Mouse (Mus musculus) MEL (cell line): ENCODE results near the gene Cntn5. TPM values are rescaled to one million over a fixed set of nuclear protein-coding genes. Genes with fewer than 3 reads are reported as not detected.

Source experiments
- DNase-seq: peaks from one replicate; pipeline ENCODE4 v3.0.0; 2011; ENCODE audit warnings: low read depth, low spot score
- H3K27ac ChIP-seq: 2 replicates; pipeline ENCODE4 v1.5.1; 2012; ENCODE audit warnings: low read depth, mild to moderate bottlenecking, control low read depth, low read length, moderate library complexity; ENCODE audit not compliant: control insufficient read depth
- H3K27me3 ChIP-seq, 2 experiments: fragments of 150-350 bp in 1 of 2; sonication (generic) in 1 of 2; 2 replicates each; pipeline ENCODE4 v1.6.1; 2012; ENCODE audit warnings: low read length in 2 of 2, mild to moderate bottlenecking in 2 of 2, improper control_type of control experiment in 1 of 2, moderate library complexity in 1 of 2; ENCODE audit not compliant: insufficient read depth in 2 of 2, control insufficient read depth in 1 of 2
- H3K36me3 ChIP-seq, 2 experiments: 2 replicates each; pipeline ENCODE4 v1.6.1; 2012 to 2014; ENCODE audit warnings: low read length in 2 of 2, improper control_type of control experiment in 1 of 2, inconsistent platforms in 1 of 2, mild to moderate bottlenecking in 1 of 2; ENCODE audit not compliant: insufficient read depth in 2 of 2, control insufficient read depth in 1 of 2
- H3K4me1 ChIP-seq, 2 experiments: fragments of 150-350 bp in 1 of 2; sonication (generic) in 1 of 2; 2 replicates each; pipeline ENCODE4 v1.6.1; 2012; ENCODE audit warnings: low read length in 2 of 2, improper control_type of control experiment in 1 of 2, mild to moderate bottlenecking in 1 of 2; ENCODE audit not compliant: insufficient read depth in 2 of 2, control insufficient read depth in 1 of 2
- H3K4me3 ChIP-seq, 2 experiments: fragments of 150-350 bp in 1 of 2; sonication (generic) in 1 of 2; 2 replicates each; pipeline ENCODE4 v1.5.1; 2012; ENCODE audit warnings: low read depth in 2 of 2, low read length in 2 of 2, mild to moderate bottlenecking in 2 of 2, moderate library complexity in 2 of 2, control low read depth in 1 of 2, improper control_type of control experiment in 1 of 2; ENCODE audit not compliant: control insufficient read depth in 1 of 2, insufficient read depth in 1 of 2
- H3K79me2 ChIP-seq: 2 replicates; pipeline ENCODE4 v1.6.1; 2012; ENCODE audit warnings: mild to moderate bottlenecking, low read length, moderate library complexity; ENCODE audit not compliant: control insufficient read depth, poor library complexity, insufficient read depth
- H3K9ac ChIP-seq: 2 replicates; pipeline ENCODE4 v1.6.1; 2012; ENCODE audit warnings: low read depth, mild to moderate bottlenecking, control low read depth, low read length, moderate library complexity; ENCODE audit not compliant: control insufficient read depth, poor library complexity, severe bottlenecking
- H3K9me3 ChIP-seq: fragments of 150-350 bp; sonication (generic); replicated peaks from 2 replicates; pipeline ENCODE4 v1.6.1; 2012; ENCODE audit warnings: mild to moderate bottlenecking, low read length, improper control_type of control experiment, moderate library complexity; ENCODE audit not compliant: insufficient read depth
- BHLHE40 ChIP-seq: IDR thresholded peaks from 2 replicates; pipeline ENCODE4 v1.6.1; 2012; ENCODE audit warnings: low read depth, mild to moderate bottlenecking, inconsistent platforms, low read length, improper control_type of control experiment, borderline replicate concordance
- CTCF ChIP-seq, 3 experiments: IDR thresholded peaks in 2 of 3; conservative IDR thresholded peaks in 1 of 3; 2 replicates each; pipeline ENCODE4 v1.5.1; 2011 to 2012; ENCODE audit warnings: low read length in 3 of 3, low read depth in 2 of 3, mild to moderate bottlenecking in 2 of 3, improper control_type of control experiment in 1 of 3, inconsistent platforms in 1 of 3, mixed read lengths in 1 of 3, moderate library complexity in 1 of 3; ENCODE audit not compliant: control insufficient read depth in 1 of 3, insufficient read depth in 1 of 3, poor library complexity in 1 of 3, severe bottlenecking in 1 of 3
- E2F4 ChIP-seq: IDR thresholded peaks from 2 replicates; pipeline ENCODE4 v1.6.1; 2011; ENCODE audit warnings: low read depth, low read length, improper control_type of control experiment, borderline replicate concordance
- EP300 ChIP-seq, 2 experiments: IDR thresholded peaks; 2 replicates each; pipeline ENCODE4 v1.6.1; 2011; ENCODE audit warnings: improper control_type of control experiment in 2 of 2, low read length in 2 of 2, low read depth in 1 of 2, mild to moderate bottlenecking in 1 of 2
- GATA1 ChIP-seq: IDR thresholded peaks from 2 replicates; pipeline ENCODE4 v1.6.1; 2011; ENCODE audit warnings: low read depth, low read length, improper control_type of control experiment
- HCFC1 ChIP-seq: IDR thresholded peaks from 2 replicates; pipeline ENCODE4 v1.6.1; 2012; ENCODE audit warnings: low read depth, mild to moderate bottlenecking, inconsistent platforms, low read length, improper control_type of control experiment, moderate library complexity
- KAT2A ChIP-seq: conservative IDR thresholded peaks from 2 replicates; pipeline ENCODE4 v1.6.1; 2012; ENCODE audit warnings: low read depth, low read length, improper control_type of control experiment, inconsistent platforms
- MAFK ChIP-seq: IDR thresholded peaks from 2 replicates; pipeline ENCODE4 v1.6.1; 2011; ENCODE audit warnings: low read depth, mild to moderate bottlenecking, low read length, improper control_type of control experiment, borderline replicate concordance
- MAX ChIP-seq: IDR thresholded peaks from 2 replicates; pipeline ENCODE4 v1.6.1; 2011; ENCODE audit warnings: low read length, improper control_type of control experiment
- MEF2A ChIP-seq: IDR thresholded peaks from 2 replicates; pipeline ENCODE4 v1.6.1; 2014; ENCODE audit warnings: low read depth, mild to moderate bottlenecking, inconsistent platforms, low read length, improper control_type of control experiment; ENCODE audit not compliant: poor library complexity, insufficient replicate concordance, severe bottlenecking; ENCODE audit errors: extremely low read depth
- MXI1 ChIP-seq: IDR thresholded peaks from 2 replicates; pipeline ENCODE4 v1.6.1; 2011; ENCODE audit warnings: mild to moderate bottlenecking, low read depth, low read length, improper control_type of control experiment
- MYB ChIP-seq: IDR thresholded peaks from 2 replicates; pipeline ENCODE4 v1.6.1; 2011; ENCODE audit warnings: mild to moderate bottlenecking, low read depth, low read length, improper control_type of control experiment
- MYC ChIP-seq: IDR thresholded peaks from 2 replicates; pipeline ENCODE4 v1.6.1; 2011; ENCODE audit warnings: low read depth, mild to moderate bottlenecking, low read length, improper control_type of control experiment, moderate library complexity
- POLR2AphosphoS2 ChIP-seq: IDR thresholded peaks from 2 replicates; pipeline ENCODE4 v1.6.1; 2011; ENCODE audit warnings: low read length, improper control_type of control experiment
- POLR2AphosphoS5 ChIP-seq: IDR thresholded peaks from 2 replicates; pipeline ENCODE4 v1.6.1; 2012; ENCODE audit warnings: low read depth, borderline replicate concordance, mild to moderate bottlenecking, inconsistent platforms, low read length, moderate library complexity, mixed read lengths
- RAD21 ChIP-seq: IDR thresholded peaks from 2 replicates; pipeline ENCODE4 v1.6.1; 2011; ENCODE audit warnings: mild to moderate bottlenecking, low read depth, low read length, improper control_type of control experiment
- SIN3A ChIP-seq: IDR thresholded peaks from 2 replicates; pipeline ENCODE4 v1.6.1; 2012; ENCODE audit warnings: low read length, improper control_type of control experiment, inconsistent platforms
- SMC3 ChIP-seq: IDR thresholded peaks from 2 replicates; pipeline ENCODE4 v1.6.1; 2011; ENCODE audit warnings: low read depth, low read length, improper control_type of control experiment
- TBP ChIP-seq: IDR thresholded peaks from 2 replicates; pipeline ENCODE4 v1.8.0; 2011; ENCODE audit warnings: low read depth, low read length, improper control_type of control experiment
- USF2 ChIP-seq, 2 experiments: IDR thresholded peaks; 2 replicates each; pipeline ENCODE4 v1.6.1; 2011 to 2012; ENCODE audit warnings: improper control_type of control experiment in 2 of 2, low read length in 2 of 2, borderline replicate concordance in 1 of 2, inconsistent platforms in 1 of 2, low read depth in 1 of 2, mild to moderate bottlenecking in 1 of 2; ENCODE audit not compliant: insufficient read depth in 1 of 2
- ZC3H11A ChIP-seq: IDR thresholded peaks from 2 replicates; pipeline ENCODE4 v1.6.1; 2012; ENCODE audit warnings: low read depth, mild to moderate bottlenecking, inconsistent platforms, low read length, improper control_type of control experiment
- ZKSCAN1 ChIP-seq: IDR thresholded peaks from 2 replicates; pipeline ENCODE4 v1.6.1; 2012; ENCODE audit warnings: low read depth, mild to moderate bottlenecking, inconsistent platforms, low read length, improper control_type of control experiment, moderate library complexity
- ZNF384 ChIP-seq: IDR thresholded peaks from 2 replicates; pipeline ENCODE4 v1.6.1; 2012; ENCODE audit warnings: low read depth, mild to moderate bottlenecking, inconsistent platforms, low read length, improper control_type of control experiment
- polyA plus RNA-seq, 2 experiments: library from polyadenylated mRNA; stranded (reverse) in 1 of 2; unstranded in 1 of 2; fragments of >175 nt in 1 of 2; fragments of >200 nt in 1 of 2; gene quantifications; 2 replicates each; pipeline versions ENCODE4 v1.2.1 to v1.2.4; 2012; ENCODE audit warnings: low replicate concordance in 2 of 2, low read depth in 1 of 2; ENCODE audit not compliant: insufficient read length in 2 of 2, insufficient read depth in 1 of 2, missing spikeins in 1 of 2
- total RNA-seq: library from RNA; depleted of rRNA; stranded (reverse); fragments of 300-350 nt; gene quantifications from 2 replicates; pipeline ENCODE4 v1.2.3, GENCODE M21; 2012

The Cntn5 gene
- total and polyA plus RNA-seq, 3 experiments: not detected

DNA sequence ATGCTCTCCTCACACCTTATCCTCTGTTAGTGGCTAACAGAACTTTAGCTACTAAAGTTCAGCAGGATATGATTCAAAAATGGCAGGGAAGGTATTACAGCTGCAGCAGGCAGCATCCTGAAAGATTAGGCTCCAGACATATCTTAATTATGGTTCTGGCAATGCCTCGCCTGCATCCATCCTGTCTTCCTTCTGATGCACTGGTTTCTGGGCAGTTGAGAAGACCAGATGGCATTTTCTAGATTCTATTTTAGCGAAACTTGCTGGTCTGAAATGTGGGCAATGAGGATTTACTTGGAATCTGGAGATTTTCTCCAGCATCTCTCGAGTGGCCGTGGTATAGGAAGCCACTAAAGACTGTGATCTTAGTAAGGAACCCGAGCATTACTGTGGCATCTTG is 1230.0 kb downstream of the Cntn5 start:
- H3K36me3 ChIP-seq: no peaks in the 10 kb centered on the region
- H3K27ac ChIP-seq: no peak overlapping the region
- H3K4me3 ChIP-seq: no peak overlapping the region
- H3K79me2 ChIP-seq: no peaks in the 10 kb centered on the region
- no peaks in the 10 kb centered on the region for H3K9me3 ChIP-seq
- H3K27me3 ChIP-seq: no peaks in the 10 kb centered on the region
- no peak overlapping the region for H3K9ac ChIP-seq
- H3K4me1 ChIP-seq: no peaks in the 10 kb centered on the region
- no peak for TF ChIP-seq MXI1
- no peak for TF ChIP-seq ZC3H11A
- no peak for TF ChIP-seq MAFK
- no peak for DNase-seq

DNA sequence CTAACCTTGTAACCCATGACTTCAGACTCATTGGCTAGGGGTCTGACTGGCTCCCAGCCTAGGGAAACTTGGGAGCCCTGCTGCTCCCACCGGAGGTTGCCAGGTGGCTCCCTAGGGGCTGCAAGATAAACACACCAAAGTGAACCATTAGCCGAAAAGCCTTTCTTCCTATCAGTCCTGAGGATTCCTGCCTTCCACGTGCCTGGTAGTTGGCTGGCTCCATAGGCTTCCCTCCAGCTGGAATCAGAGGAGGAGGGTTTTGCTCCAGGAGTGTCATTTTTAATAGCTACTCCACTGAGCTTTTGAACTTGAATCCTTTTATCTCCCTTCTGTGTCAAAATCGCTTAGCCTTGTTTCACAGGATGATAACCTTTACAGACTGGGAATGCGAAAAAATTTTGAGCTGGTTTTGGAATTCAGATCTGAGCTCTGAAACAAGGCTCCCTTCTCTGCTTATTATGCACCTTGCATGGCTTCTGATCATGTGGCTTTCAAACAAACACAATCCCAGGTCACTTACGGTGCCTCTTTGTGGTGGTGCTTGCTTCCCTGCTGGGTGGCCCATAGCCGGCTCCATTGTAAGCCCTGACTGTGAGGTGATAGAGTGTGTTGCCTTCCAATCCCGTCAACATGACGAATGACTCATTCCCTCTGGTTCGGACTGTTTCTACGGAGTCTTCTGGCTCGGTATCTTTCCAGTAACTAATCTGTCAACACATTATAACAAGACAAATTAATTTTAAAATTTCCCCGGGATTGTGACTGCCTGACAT is 1231.1 kb downstream of the Cntn5 start:
- Histone ChIP-seq H3K27ac (no peak overlapping the region), H3K27me3 (no peaks in the 10 kb centered on the region), H3K4me1 (no peaks in the 10 kb centered on the region), H3K9ac (no peak overlapping the region), H3K9me3 (no peaks in the 10 kb centered on the region), H3K36me3 (no peaks in the 10 kb centered on the region), H3K4me3 (no peak overlapping the region), H3K79me2 (no peaks in the 10 kb centered on the region)
- TF ChIP-seq USF2 (IDR thresholded peaks at IDR 0.05; ENCODE audit: borderline replicate concordance in 1 of 2, insufficient read depth in 1 of 2, low read depth in 1 of 2, low read length in 2 of 2) (no peak), MAX (no peak), ZNF384 (no peak), MXI1 (no peak), EP300 (IDR thresholded peaks at IDR 0.05; ENCODE audit: low read depth in 1 of 2, low read length in 2 of 2) (no peak), MYC (no peak), SIN3A (no peak), POLR2AphosphoS2 (no peak)
- no peak for DNase-seq

DNA sequence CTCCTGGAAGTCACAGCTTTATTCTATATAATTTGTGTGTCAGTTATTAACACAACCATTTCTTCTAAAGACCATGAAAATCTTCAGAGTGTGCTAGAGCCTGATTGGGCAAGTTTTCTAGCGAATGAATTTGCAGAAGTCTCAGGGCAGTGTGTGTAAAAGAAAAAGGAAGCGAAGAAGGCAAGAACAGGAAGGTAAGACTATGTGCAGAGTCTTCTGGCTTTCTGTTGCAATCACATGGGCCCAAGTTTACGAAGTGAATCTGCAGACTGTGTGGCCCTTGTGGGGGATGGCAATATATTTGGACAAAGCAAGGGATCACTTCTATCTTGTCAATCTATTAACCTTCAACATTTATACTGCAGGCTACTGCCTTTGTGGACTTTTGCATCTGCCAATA is 1251.1 kb downstream of the Cntn5 start:
- DNase-seq: no peak
- Histone ChIP-seq H3K4me1 (no peaks in the 10 kb centered on the region), H3K27ac (no peak overlapping the region), H3K36me3 (no peaks in the 10 kb centered on the region), H3K79me2 (no peaks in the 10 kb centered on the region), H3K4me3 (no peak overlapping the region), H3K9ac (no peak overlapping the region), H3K9me3 (no peaks in the 10 kb centered on the region), H3K27me3 (no peaks in the 10 kb centered on the region)
- TF ChIP-seq CTCF (IDR thresholded peaks at IDR 0.05 in 2 of 3, conservative IDR thresholded peaks at IDR 0.05 in 1 of 3; ENCODE audit: control insufficient read depth in 1 of 3, insufficient read depth in 1 of 3, low read depth in 2 of 3, low read length in 3 of 3, poor library complexity in 1 of 3, severe bottlenecking in 1 of 3) (no peak), SMC3 (no peak), EP300 (IDR thresholded peaks at IDR 0.05; ENCODE audit: low read depth in 1 of 2, low read length in 2 of 2) (no peak), POLR2AphosphoS5 (no peak), USF2 (IDR thresholded peaks at IDR 0.05; ENCODE audit: borderline replicate concordance in 1 of 2, insufficient read depth in 1 of 2, low read depth in 1 of 2, low read length in 2 of 2) (no peak), RAD21 (no peak), KAT2A (no peak), GATA1 (no peak), MEF2A (no peak), HCFC1 (no peak), ZC3H11A (no peak), ZKSCAN1 (no peak), E2F4 (no peak), MYC (no peak), MYB (no peak), MXI1 (no peak), TBP (no peak), BHLHE40 (no peak)
